ENCODE assay signal across 18 mouse cellular contexts in genomic region chr12:102255012-102255411, GRCm38 (mm10). TPM values are rescaled to one million over a fixed set of nuclear protein-coding genes. Genes with fewer than 3 reads are reported as not detected.
DNase-seq lines count a peak whose midpoint lies in the region; ATAC-seq and TF ChIP-seq lines count a peak whose summit lies in the region.
"Had no signal": no experiment of that assay in that cellular context is flagged by ENCODE, and none has a peak within 500 bp of the region (broad histone marks: within the 10 kb centered on the region; RNA-seq: fewer than 3 reads in every experiment).

No protein-coding gene starts in this region.

- no peaks in the 10 kb centered on the region for H3K27me3 ChIP-seq in kidney, postnatal 0 days (ENCODE audit: insufficient read depth, low read length)
- H3K27me3 ChIP-seq in kidney, embryonic 16.5 days (ENCODE audit: insufficient read depth, low read length) = no peaks in the 10 kb centered on the region
- no peaks in the 10 kb centered on the region for H3K27me3 ChIP-seq in lung, embryonic 14.5 days (ENCODE audit: insufficient read depth, low read length)
- no peaks in the 10 kb centered on the region for H3K27me3 ChIP-seq in midbrain, embryonic 13.5 days
- H3K27me3 ChIP-seq: forebrain, embryonic 12.5 days; hindbrain, embryonic 13.5 days; limb, embryonic 13.5 days had no signal

- no peaks in the 10 kb centered on the region for H3K36me3 ChIP-seq in kidney, postnatal 0 days (ENCODE audit: insufficient read depth, low read length)
- H3K36me3 ChIP-seq in kidney, embryonic 16.5 days (ENCODE audit: insufficient read depth, low read length) = no peaks in the 10 kb centered on the region
- H3K36me3 ChIP-seq in lung, embryonic 14.5 days (ENCODE audit: insufficient read depth) = no peaks in the 10 kb centered on the region
- no peaks in the 10 kb centered on the region for H3K36me3 ChIP-seq in midbrain, embryonic 13.5 days
- H3K36me3 ChIP-seq: embryonic facial prominence, embryonic 10.5 days; forebrain, embryonic 12.5 days; hindbrain, embryonic 13.5 days; limb, embryonic 13.5 days had no signal

- no peaks in the 10 kb centered on the region for H3K9me3 ChIP-seq in kidney, postnatal 0 days (replicated peaks; ENCODE audit: low read length)
- H3K9me3 ChIP-seq in kidney, embryonic 16.5 days (ENCODE audit: low read length) = no peaks in the 10 kb centered on the region
- no peaks in the 10 kb centered on the region for H3K9me3 ChIP-seq in lung, embryonic 14.5 days (ENCODE audit: low read depth, low read length)
- H3K9me3 ChIP-seq in midbrain, embryonic 13.5 days = no peaks in the 10 kb centered on the region
- H3K9me3 ChIP-seq: embryonic facial prominence, embryonic 10.5 days; forebrain, embryonic 12.5 days; hindbrain, embryonic 13.5 days; limb, embryonic 13.5 days; megakaryocyte, embryonic 14.5 days had no signal

- no peak overlapping the region for H3K9ac ChIP-seq in kidney, postnatal 0 days (ENCODE audit: low read depth, low read length)
- no peak overlapping the region for H3K9ac ChIP-seq in kidney, embryonic 16.5 days (replicated peaks; ENCODE audit: low read length)
- H3K9ac ChIP-seq in lung, embryonic 14.5 days = no peak overlapping the region
- H3K9ac ChIP-seq in midbrain, embryonic 13.5 days (replicated peaks) = no peak overlapping the region
- H3K9ac ChIP-seq: forebrain, embryonic 12.5 days; hindbrain, embryonic 13.5 days; limb, embryonic 13.5 days had no signal

- no peaks in the 10 kb centered on the region for H3K4me1 ChIP-seq in kidney, postnatal 0 days (replicated peaks; ENCODE audit: insufficient read depth, low read length)
- no peaks in the 10 kb centered on the region for H3K4me1 ChIP-seq in kidney, embryonic 16.5 days (ENCODE audit: insufficient read depth, low read length)
- no peaks in the 10 kb centered on the region for H3K4me1 ChIP-seq in lung, embryonic 14.5 days (ENCODE audit: insufficient read depth)
- H3K4me1 ChIP-seq in midbrain, embryonic 13.5 days (replicated peaks) = no peaks in the 10 kb centered on the region
- H3K4me1 ChIP-seq: embryonic facial prominence, embryonic 10.5 days; forebrain, embryonic 12.5 days; limb, embryonic 13.5 days had no signal

- no peak overlapping the region for H3K4me3 ChIP-seq in kidney, postnatal 0 days (replicated peaks; ENCODE audit: low read depth, low read length)
- H3K4me3 ChIP-seq in kidney, embryonic 16.5 days (ENCODE audit: low read length) = no peak overlapping the region
- H3K4me3 ChIP-seq in lung, embryonic 14.5 days (ENCODE audit: low read depth, low read length) = no peak overlapping the region
- H3K4me3 ChIP-seq in midbrain, embryonic 13.5 days (replicated peaks) = no peak overlapping the region
- H3K4me3 ChIP-seq: embryonic facial prominence, embryonic 10.5 days; forebrain, embryonic 12.5 days; hindbrain, embryonic 13.5 days; limb, embryonic 13.5 days; megakaryocyte, embryonic 14.5 days had no signal

- TF ChIP-seq CTCF in kidney, postnatal 0 days (IDR thresholded peaks at IDR 0.05; ENCODE audit: low read depth) = peak; percentile 46
- 0 out of 2 replicates have a peak, but pooled peaks have one; percentile 28 for TF ChIP-seq CTCF in lung, embryonic 14.5 days (IDR thresholded peaks at IDR 0.05; ENCODE audit: low read depth)

- no peak for ATAC-seq in CD4-positive, CD25-positive, alpha-beta regulatory T cell, adult 4 months
- ATAC-seq in kidney, postnatal 0 days (replicated peaks; ENCODE audit: low FRiP score, low read depth) = no peak
- no peak for ATAC-seq in kidney, embryonic 16.5 days (ENCODE audit: low FRiP score, low TSS enrichment)
- ATAC-seq in lung, embryonic 14.5 days (ENCODE audit: insufficient read depth) = no peak
- no peak for ATAC-seq in midbrain, embryonic 13.5 days
- ATAC-seq: midbrain, embryonic 16.5 days had no signal

- DNase-seq in CD4-positive, CD25-positive, alpha-beta regulatory T cell, adult 2 months (ENCODE audit: low read depth, low spot score) = peak; percentile 18
- no peak for DNase-seq in kidney, postnatal 0 days (ENCODE audit: low spot score)
- peak; percentile 24 for DNase-seq in lung, embryonic 14.5 days
- DNase-seq in lung, postnatal 4 days = no peak
- DNase-seq in lung, postnatal 36 days = peak; percentile 42
- DNase-seq: adrenal gland, adult 2 months; cerebellum, adult 8-10 months; gastrocnemius, postnatal 10 days; retina, postnatal 1 day had no signal

- H3K27ac ChIP-seq in kidney, postnatal 0 days = no peak overlapping the region
- no peak overlapping the region for H3K27ac ChIP-seq in kidney, embryonic 16.5 days (ENCODE audit: low read length)
- H3K27ac ChIP-seq in lung, embryonic 14.5 days (ENCODE audit: low read depth) = no peak overlapping the region
- no peak overlapping the region for H3K27ac ChIP-seq in midbrain, embryonic 13.5 days
- H3K27ac ChIP-seq: embryonic facial prominence, embryonic 10.5 days; forebrain, embryonic 12.5 days; hindbrain, embryonic 13.5 days; limb, embryonic 13.5 days had no signal

- H3K4me2 ChIP-seq in kidney, postnatal 0 days (ENCODE audit: low read length) = no peak overlapping the region
- H3K4me2 ChIP-seq in kidney, embryonic 16.5 days (replicated peaks; ENCODE audit: low read depth, low read length) = no peak overlapping the region
- H3K4me2 ChIP-seq in lung, embryonic 14.5 days = no peak overlapping the region
- H3K4me2 ChIP-seq in midbrain, embryonic 13.5 days (replicated peaks) = no peak overlapping the region
- H3K4me2 ChIP-seq: forebrain, embryonic 12.5 days; hindbrain, embryonic 13.5 days; limb, embryonic 13.5 days had no signal

RNA-seq across cellular contexts. Expression of gene Rin3, which starts 27.8 kb away (rescaled TPM):
- polyA plus RNA-seq in CD4-positive, CD25-positive, alpha-beta regulatory T cell, adult 4 months (2017; shearing (Covaris generic)) = 10 to 100 TPM; 68.3 to 91.8 TPM
- 5.5 and 8.8 TPM in 2 replicates for polyA plus RNA-seq in kidney, postnatal 0 days (2015; fragmentation: Nextera tagmentation; extraction: Ambion mirVana)
- 8.7 and 9.1 TPM in 2 replicates for polyA plus RNA-seq in kidney, embryonic 16.5 days (2015; fragmentation: Nextera tagmentation; extraction: Ambion mirVana)
- 14.3 and 15.4 TPM in 2 replicates for polyA plus RNA-seq in lung, embryonic 14.5 days (2014; fragmentation: Nextera tagmentation; extraction: Ambion mirVana)
- polyA plus RNA-seq in midbrain, embryonic 13.5 days (2015; fragmentation: Nextera tagmentation; extraction: Ambion mirVana) = 3.4 and 3.7 TPM in 2 replicates

Comparison
In these comparisons a context has a peak if more than half of its experiments do, and no peak if none do; other contexts are left out.
1. DNase-seq: peak in CD4-positive, CD25-positive, alpha-beta regulatory T cell, adult 2 months (single experiment), lung, embryonic 14.5 days (single experiment) and lung, postnatal 36 days (single experiment); none in kidney, postnatal 0 days (single experiment) and lung, postnatal 4 days (0 of 2).